ENCODE assay signal across 9 mouse cellular contexts in genomic region chr9:73091747-73092146, GRCm38 (mm10). TPM values are rescaled to one million over a fixed set of nuclear protein-coding genes. Genes with fewer than 3 reads are reported as not detected.
DNase-seq lines count a peak whose midpoint lies in the region; ATAC-seq lines count a peak whose summit lies in the region.
"Had no signal": no experiment of that assay in that cellular context is flagged by ENCODE, and none has a peak within 500 bp of the region (broad histone marks: within the 10 kb centered on the region; RNA-seq: fewer than 3 reads in every experiment).

No protein-coding gene starts in this region.

- no peak for ATAC-seq in heart, embryonic 11.5 days (replicated peaks; ENCODE audit: insufficient number of reproducible peaks, low FRiP score, low TSS enrichment)
- peak; percentile 53 for ATAC-seq in neutrophil, adult 5-6 weeks (ENCODE audit: extremely low read depth, insufficient number of reproducible peaks, low FRiP score, poor library complexity, severe bottlenecking)

- H3K27me3 ChIP-seq in heart, embryonic 11.5 days (ENCODE audit: control insufficient read depth, insufficient read depth, low read length) = peaks cover 6% of the 10 kb centered on the region; the same call in 1 of the 2 replicates

- no peaks in the 10 kb centered on the region for H3K4me1 ChIP-seq in heart, embryonic 11.5 days (ENCODE audit: control insufficient read depth, insufficient read depth, low read length)
- H3K4me1 ChIP-seq: limb, embryonic 12.5 days had no signal

- no peaks in the 10 kb centered on the region for H3K9me3 ChIP-seq in heart, embryonic 11.5 days (replicated peaks; ENCODE audit: control insufficient read depth, low read length)
- H3K9me3 ChIP-seq: limb, embryonic 12.5 days had no signal

- no peak overlapping the region for H3K4me2 ChIP-seq in heart, embryonic 11.5 days
- H3K4me2 ChIP-seq: limb, embryonic 12.5 days had no signal

- H3K27ac ChIP-seq in heart, embryonic 11.5 days (ENCODE audit: low read depth, low read length) = no peak overlapping the region
- H3K27ac ChIP-seq: limb, embryonic 12.5 days had no signal

- peak; percentile 56 for DNase-seq in heart, adult 8-10 months (ENCODE audit: low spot score)
- DNase-seq in spleen, postnatal 36 days (ENCODE audit: low spot score in 2 of 2) = peak; percentile 23 to 48
- DNase-seq in spleen, adult 12 weeks (ENCODE audit: low spot score) = no peak
- DNase-seq in cerebellum, adult 8-10 months = peak; percentile 49
- DNase-seq in kidney, adult 9 months = peak; percentile 75
- no peak for DNase-seq in gastrocnemius, postnatal 14 days

- H3K4me3 ChIP-seq in heart, embryonic 11.5 days (ENCODE audit: low read depth, low read length) = no peak overlapping the region
- H3K4me3 ChIP-seq: limb, embryonic 12.5 days had no signal

- intact Hi-C loops in gastrocnemius, postnatal 14 days (cut with DNase I; ENCODE audit: low total_unique reads) = loop anchor here (10.0 kb wide), 1 partner anchor 127 kb away; no protein-coding TSS in a partner anchor

- H3K36me3 ChIP-seq in heart, embryonic 11.5 days (ENCODE audit: control insufficient read depth, insufficient read depth, low read length) = no peaks in the 10 kb centered on the region
- H3K36me3 ChIP-seq: limb, embryonic 12.5 days had no signal

- WGBS in heart, embryonic 11.5 days (ENCODE audit: insufficient replicate concordance) = 0% methylated on average over 1 of the region's 1 CpGs

- H3K9ac ChIP-seq in heart, embryonic 11.5 days (ENCODE audit: low read depth, low read length) = no peak overlapping the region
- H3K9ac ChIP-seq: limb, embryonic 12.5 days had no signal

RNA-seq across cellular contexts. Expression of gene Khdc3, which starts 9.9 kb away (rescaled TPM):
- total RNA-seq in heart, adult 8-10 months (2022) = not detected
- not detected in 2 replicates for polyA plus RNA-seq in heart, embryonic 11.5 days (2014; fragmentation: Nextera tagmentation; extraction: Ambion mirVana)
- total RNA-seq in neutrophil, adult 5-6 weeks (2017) = 8.7 and 10.7 TPM in 2 replicates
- total RNA-seq in gastrocnemius, postnatal 14 days (2021) = not detected
- polyA plus RNA-seq: limb, embryonic 12.5 days had no signal

RNA-seq across cellular contexts. Expression of gene Gm20509, which starts 10.5 kb away (rescaled TPM):
- not detected for total RNA-seq in heart, adult 8-10 months (2022)
- not detected in 2 replicates for polyA plus RNA-seq in heart, embryonic 11.5 days (2014; fragmentation: Nextera tagmentation; extraction: Ambion mirVana)
- not detected in 2 replicates for total RNA-seq in neutrophil, adult 5-6 weeks (2017)
- total RNA-seq in gastrocnemius, postnatal 14 days (2021) = not detected
- polyA plus RNA-seq: limb, embryonic 12.5 days had no signal

RNA-seq across cellular contexts. Expression of gene Rsl24d1, which starts 21.5 kb away (rescaled TPM):
- total RNA-seq in heart, adult 8-10 months (2022) = 10 to 100 TPM; 47.4 to 55.9 (median 49.5) TPM
- polyA plus RNA-seq in heart, embryonic 11.5 days (2014; fragmentation: Nextera tagmentation; extraction: Ambion mirVana) = 102 and 110 TPM in 2 replicates
- 38.6 and 52.1 TPM in 2 replicates for total RNA-seq in neutrophil, adult 5-6 weeks (2017)
- total RNA-seq in gastrocnemius, postnatal 14 days (2021) = 10 to 100 TPM; 41.2 to 42.7 TPM

RNA-seq across cellular contexts. Expression of gene Rab27a, which starts 47.1 kb away (rescaled TPM):
- total RNA-seq in heart, adult 8-10 months (2022) = 1 to 10 TPM; 4.3 to 7.0 (median 5.1) TPM
- 1.6 and 2.0 TPM in 2 replicates for polyA plus RNA-seq in heart, embryonic 11.5 days (2014; fragmentation: Nextera tagmentation; extraction: Ambion mirVana)
- 150 and 155 TPM in 2 replicates for total RNA-seq in neutrophil, adult 5-6 weeks (2017)
- total RNA-seq in gastrocnemius, postnatal 14 days (2021) = 1 to 10 TPM; 1.8 to 6.0 TPM

RNA-seq across cellular contexts. Expression of gene Pigb, which starts 51.6 kb away (rescaled TPM):
- total RNA-seq in heart, adult 8-10 months (2022) = 1 to 10 TPM; 1.9 to 3.3 (median 2.6) TPM
- 10.7 and 11.3 TPM in 2 replicates for polyA plus RNA-seq in heart, embryonic 11.5 days (2014; fragmentation: Nextera tagmentation; extraction: Ambion mirVana)
- 9.6 and 10.8 TPM in 2 replicates for total RNA-seq in neutrophil, adult 5-6 weeks (2017)
- total RNA-seq in gastrocnemius, postnatal 14 days (2021) = 1 to 10 TPM; 3.3 to 4.6 TPM

Comparison
In these comparisons a context has a peak if more than half of its experiments do, and no peak if none do; other contexts are left out.
1. DNase-seq: peak in heart, adult 8-10 months (single experiment), spleen, postnatal 36 days (2 of 2), cerebellum, adult 8-10 months (single experiment) and kidney, adult 9 months (single experiment); none in spleen, adult 12 weeks (single experiment) and gastrocnemius, postnatal 14 days (single experiment).